ENCODE assay signal across 27 mouse cellular contexts in the genomic region with DNA sequence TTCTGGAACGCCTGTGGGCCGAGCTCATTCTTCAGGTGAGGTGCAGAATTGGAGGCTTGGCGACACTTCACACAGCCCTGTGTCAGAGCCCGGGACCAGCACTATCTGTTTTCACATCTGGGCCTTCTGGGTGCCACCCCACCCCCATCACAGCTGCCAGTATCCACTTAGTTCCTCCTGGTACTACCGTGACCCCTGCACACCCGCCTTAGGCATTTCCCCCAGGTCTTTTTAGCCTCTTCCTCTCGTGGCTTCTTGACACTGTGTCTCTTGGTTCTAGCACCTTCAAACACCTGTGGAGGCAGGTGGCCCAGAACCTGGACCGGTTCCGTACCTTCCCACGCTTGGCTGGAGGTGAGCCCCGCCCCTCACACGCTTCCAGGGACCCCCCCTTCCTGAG. TPM values are rescaled to one million over a fixed set of nuclear protein-coding genes. Genes with fewer than 3 reads are reported as not detected.
DNase-seq lines count a peak whose midpoint lies in the region; ATAC-seq and TF ChIP-seq lines count a peak whose summit lies in the region.
"Had no signal": no experiment of that assay in that cellular context is flagged by ENCODE, and none has a peak within 500 bp of the region (broad histone marks: within the 10 kb centered on the region; RNA-seq: fewer than 3 reads in every experiment).

No protein-coding gene starts in this region.

- peaks cover 19% of the 10 kb centered on the region for H3K36me3 ChIP-seq in kidney, embryonic 16.5 days (ENCODE audit: insufficient read depth, low read length)
- peaks cover 31 to 49% of the 10 kb centered on the region in 2 experiments for H3K36me3 ChIP-seq in CH12.LX (replicated peaks in 1 of 2; ENCODE audit: control insufficient read depth in 1 of 2, insufficient read depth in 1 of 2, low read length in 1 of 2)
- peaks cover 47% of the 10 kb centered on the region for H3K36me3 ChIP-seq in liver, embryonic 12.5 days
- H3K36me3 ChIP-seq: lung, embryonic 15.5 days had no signal

- H3K27me3 ChIP-seq in kidney, embryonic 16.5 days (ENCODE audit: insufficient read depth, low read length), result peaks cover 24% of the 10 kb centered on the region
- no peaks in the 10 kb centered on the region for H3K27me3 ChIP-seq in CH12.LX (replicated peaks)
- peaks cover 43% of the 10 kb centered on the region for H3K27me3 ChIP-seq in liver, embryonic 12.5 days (replicated peaks)

- no peak for TF ChIP-seq RAD21 in CH12.LX (IDR thresholded peaks at IDR 0.05; ENCODE audit: low read depth, low read length)

- H3K9me3 ChIP-seq in kidney, embryonic 16.5 days (ENCODE audit: low read length), result no peaks in the 10 kb centered on the region
- no peaks in the 10 kb centered on the region for H3K9me3 ChIP-seq in CH12.LX (replicated peaks; ENCODE audit: low read length)
- H3K9me3 ChIP-seq in liver, embryonic 12.5 days (replicated peaks), result no peaks in the 10 kb centered on the region
- H3K9me3 ChIP-seq: embryonic facial prominence, embryonic 10.5 days; forebrain, embryonic 15.5 days; hindbrain, embryonic 15.5 days; lung, embryonic 15.5 days had no signal

- H3K27ac ChIP-seq in kidney, embryonic 16.5 days (ENCODE audit: low read length), result peak overlapping the region; percentile 58; the same call in 1 of the 2 replicates
- H3K27ac ChIP-seq in CH12.LX (ENCODE audit: insufficient read depth, low read depth), result peak overlapping the region; percentile 10
- H3K27ac ChIP-seq in liver, embryonic 12.5 days, result no peak overlapping the region
- H3K27ac ChIP-seq: embryonic facial prominence, embryonic 10.5 days; forebrain, embryonic 15.5 days; hindbrain, embryonic 15.5 days; lung, embryonic 15.5 days; macrophage had no signal

- H3K4me2 ChIP-seq in kidney, embryonic 16.5 days (replicated peaks; ENCODE audit: low read depth, low read length), result no peak overlapping the region
- peak overlapping the region; percentile 26 for H3K4me2 ChIP-seq in CH12.LX (ENCODE audit: insufficient read depth, low read depth, poor library complexity, severe bottlenecking)
- H3K4me2 ChIP-seq in liver, embryonic 12.5 days, result no peak overlapping the region
- H3K4me2 ChIP-seq: forebrain, embryonic 15.5 days; hindbrain, embryonic 15.5 days; liver, embryonic 11.5 days; lung, embryonic 15.5 days had no signal

- H3K9ac ChIP-seq in kidney, embryonic 16.5 days (replicated peaks; ENCODE audit: low read length), result no peak overlapping the region
- no peak overlapping the region for H3K9ac ChIP-seq in CH12.LX (ENCODE audit: insufficient read depth, low read depth)
- H3K9ac ChIP-seq in liver, embryonic 12.5 days, result no peak overlapping the region
- H3K9ac ChIP-seq: forebrain, embryonic 15.5 days; hindbrain, embryonic 15.5 days; lung, embryonic 15.5 days had no signal

- dilution Hi-C loops in CH12.LX (cut with MboI; ENCODE audit: extremely low pct_ligation_motif_present, extremely low pct_unique_long_range_greater_than_20kb, low sequenced_read_pairs), result no loop called here

- TF ChIP-seq POLR2A in CH12.LX (IDR thresholded peaks at IDR 0.05; ENCODE audit: low read depth, low read length), result no peak

- no peaks in the 10 kb centered on the region for H3K79me2 ChIP-seq in CH12.LX (replicated peaks; ENCODE audit: control insufficient read depth, extremely low read depth, insufficient read depth, poor library complexity, severe bottlenecking)

- TF ChIP-seq CTCF in CH12.LX (conservative IDR thresholded peaks at IDR 0.05 in 1 of 2, IDR thresholded peaks at IDR 0.05 in 1 of 2; ENCODE audit: low read depth in 2 of 2, low read length in 2 of 2), result no peak

- WGBS in kidney, embryonic 16.5 days, result 30% methylated on average over 12 of the region's 12 CpGs
- 50% methylated on average over 12 of the region's 12 CpGs for WGBS in liver, embryonic 12.5 days (ENCODE audit: insufficient replicate concordance)

- no peak overlapping the region for H3K4me3 ChIP-seq in kidney, embryonic 16.5 days (ENCODE audit: low read length)
- no peak overlapping the region for H3K4me3 ChIP-seq in CH12.LX (replicated peaks in 1 of 3; ENCODE audit: low read depth in 2 of 3, low read length in 2 of 3, poor library complexity in 1 of 3)
- no peak overlapping the region for H3K4me3 ChIP-seq in liver, embryonic 12.5 days
- H3K4me3 ChIP-seq: embryonic facial prominence, embryonic 10.5 days; forebrain, embryonic 15.5 days; hindbrain, embryonic 15.5 days; lung, embryonic 15.5 days had no signal

- in situ Hi-C loops in CH12.LX (cut with MboI; ENCODE audit: low pct_ligation_motif_present, low pct_unique_long_range_greater_than_20kb, low sequenced_read_pairs), result no loop called here

- H3K4me1 ChIP-seq in kidney, embryonic 16.5 days (ENCODE audit: insufficient read depth, low read length), result peaks cover 47% of the 10 kb centered on the region
- peaks cover 20 to 27% of the 10 kb centered on the region in 2 experiments for H3K4me1 ChIP-seq in CH12.LX (ENCODE audit: control insufficient read depth in 1 of 2, insufficient read depth in 2 of 2)
- peaks cover 34% of the 10 kb centered on the region for H3K4me1 ChIP-seq in liver, embryonic 12.5 days

- TF ChIP-seq EP300 in CH12.LX (IDR thresholded peaks at IDR 0.05; ENCODE audit: low read length), result no peak; the same call in none of the 2 replicates

- no peak for DNase-seq in kidney, adult 9 months
- DNase-seq in CH12.LX (ENCODE audit: extremely low read depth), result peak; percentile 58
- no peak for DNase-seq in urinary bladder, postnatal 25 days (ENCODE audit: low spot score)
- DNase-seq: adrenal gland, postnatal 10 days; cerebellum, adult 11 months; cerebellum, postnatal 36 days; heart, adult 18-20 months; right cerebral cortex, adult 18-20 months; spleen, adult 18-20 months had no signal

- no peak; the same call in 1 of the 2 replicates for ATAC-seq in kidney, embryonic 16.5 days (ENCODE audit: low FRiP score, low TSS enrichment)
- peak; percentile 37; the same call in 1 of the 2 replicates for ATAC-seq in common myeloid progenitor, adult 5-6 weeks (replicated peaks; ENCODE audit: low read depth, poor library complexity, severe bottlenecking)
- peak; percentile 22 for ATAC-seq in megakaryocyte, adult 5-6 weeks (ENCODE audit: poor library complexity, severe bottlenecking)
- no peak for ATAC-seq in liver, embryonic 12.5 days
- ATAC-seq: CD4-positive, CD25-positive, alpha-beta regulatory T cell, adult 4 months; forebrain, embryonic 15.5 days had no signal

TF ChIP-seq in CH12.LX, 34 proteins besides CTCF, POLR2A, EP300 and RAD21:
- TF ChIP-seq JUN (IDR thresholded peaks at IDR 0.05; ENCODE audit: insufficient read depth, low read depth, low read length) (no peak), MEF2A (IDR thresholded peaks at IDR 0.05; ENCODE audit: borderline replicate concordance, low read depth, low read length) (no peak), IRF4 (IDR thresholded peaks at IDR 0.05; ENCODE audit: low read depth, low read length) (no peak), CHD1 (IDR thresholded peaks at IDR 0.05; ENCODE audit: low read depth, low read length) (no peak), TCF12 (IDR thresholded peaks at IDR 0.05; ENCODE audit: low read depth, low read length) (peak; percentile 72), NELFE (IDR thresholded peaks at IDR 0.05; ENCODE audit: low read depth, low read length) (no peak), ZC3H11A (IDR thresholded peaks at IDR 0.05; ENCODE audit: low read depth, low read length) (no peak), JUND (conservative IDR thresholded peaks at IDR 0.05; ENCODE audit: low read depth, low read length) (no peak), USF2 (conservative IDR thresholded peaks at IDR 0.05; ENCODE audit: low read depth, low read length) (no peak), CHD2 (IDR thresholded peaks at IDR 0.05; ENCODE audit: low read length) (peak; percentile 13; the same call in 1 of the 2 replicates), BHLHE40 (IDR thresholded peaks at IDR 0.05; ENCODE audit: low read depth, low read length) (peak; percentile 40; the same call in 1 of the 2 replicates), SMC3 (IDR thresholded peaks at IDR 0.05; ENCODE audit: low read depth, low read length) (no peak)

RNA-seq across cellular contexts. Expression of a gene that starts 13.0 kb away (rescaled TPM):
- polyA plus RNA-seq in kidney, embryonic 16.5 days (2015; fragmentation: Nextera tagmentation; extraction: Ambion mirVana), result not detected in 2 replicates
- not detected in 2 replicates for total RNA-seq in CH12.LX (2012; rRNA removed)
- not detected in 2 replicates for total RNA-seq in CH12.LX (2014; rRNA removed)
- polyA plus RNA-seq in CH12.LX (2012; ENCODE audit: insufficient read length, low read depth), result not detected in 2 replicates
- total RNA-seq in common myeloid progenitor, adult 5-6 weeks (2017), result not detected in 2 replicates
- total RNA-seq in megakaryocyte, adult 5-6 weeks (2015), result not detected in 2 replicates
- not detected in 2 replicates for total RNA-seq in megakaryocyte, adult 5-6 weeks (2017)
- not detected in 2 replicates for polyA plus RNA-seq in liver, embryonic 12.5 days (2016; fragmentation: Nextera tagmentation; extraction: Ambion mirVana)
- total RNA-seq: adrenal gland, postnatal 10 days; gastrocnemius, adult 18-20 months; heart, adult 18-20 months; layer of hippocampus, postnatal 25 days; left cerebral cortex, postnatal 14 days had no signal
- polyA plus RNA-seq: CD4-positive, CD25-positive, alpha-beta regulatory T cell, adult 4 months; embryonic facial prominence, embryonic 10.5 days; forebrain, embryonic 15.5 days; heart, embryonic 14.5 days; hindbrain, embryonic 15.5 days; large intestine, adult 2 months; liver, embryonic 11.5 days; lung, embryonic 15.5 days; macrophage; stomach, embryonic 16.5 days had no signal

RNA-seq across cellular contexts. Expression of a gene that starts 17.7 kb away (rescaled TPM):
- 133 and 149 TPM in 2 replicates for polyA plus RNA-seq in kidney, embryonic 16.5 days (2015; fragmentation: Nextera tagmentation; extraction: Ambion mirVana)
- total RNA-seq in CH12.LX (2012; rRNA removed) (14.3 and 18.0 TPM in 2 replicates), CH12.LX (2014; rRNA removed) (5.5 and 6.5 TPM in 2 replicates)
- polyA plus RNA-seq in CH12.LX (2012; ENCODE audit: insufficient read length, low read depth), result 6.1 and 6.5 TPM in 2 replicates
- 9.1 and 11.2 TPM in 2 replicates for total RNA-seq in common myeloid progenitor, adult 5-6 weeks (2017)
- total RNA-seq in megakaryocyte, adult 5-6 weeks (2015), result 4.9 and 5.7 TPM in 2 replicates
- total RNA-seq in megakaryocyte, adult 5-6 weeks (2017), result 5.8 and 8.9 TPM in 2 replicates
- polyA plus RNA-seq in liver, embryonic 12.5 days (2016; fragmentation: Nextera tagmentation; extraction: Ambion mirVana), result 49.4 and 52.0 TPM in 2 replicates

RNA-seq across cellular contexts. Expression of a gene that starts 37.3 kb away (rescaled TPM):
- polyA plus RNA-seq in kidney, embryonic 16.5 days (2015; fragmentation: Nextera tagmentation; extraction: Ambion mirVana), result not detected in 2 replicates
- not detected in 2 replicates for total RNA-seq in CH12.LX (2012; rRNA removed)
- total RNA-seq in CH12.LX (2014; rRNA removed), result not detected in 2 replicates
- polyA plus RNA-seq in CH12.LX (2012; ENCODE audit: insufficient read length, low read depth), result not detected in 2 replicates
- total RNA-seq in common myeloid progenitor, adult 5-6 weeks (2017), result not detected in 2 replicates
- not detected in 2 replicates for total RNA-seq in megakaryocyte, adult 5-6 weeks (2015)
- total RNA-seq in megakaryocyte, adult 5-6 weeks (2017), result not detected in 2 replicates
- polyA plus RNA-seq in liver, embryonic 12.5 days (2016; fragmentation: Nextera tagmentation; extraction: Ambion mirVana), result not detected in 2 replicates
- total RNA-seq: adrenal gland, postnatal 10 days; gastrocnemius, adult 18-20 months; heart, adult 18-20 months; layer of hippocampus, postnatal 25 days; left cerebral cortex, postnatal 14 days had no signal
- polyA plus RNA-seq: brain, embryonic 14.5 days; CD4-positive, CD25-positive, alpha-beta regulatory T cell, adult 4 months; embryonic facial prominence, embryonic 10.5 days; forebrain, embryonic 15.5 days; heart, embryonic 14.5 days; hindbrain, embryonic 15.5 days; large intestine, adult 2 months; liver, embryonic 11.5 days; lung, embryonic 15.5 days; macrophage; stomach, embryonic 16.5 days had no signal

Comparison
In these comparisons a context has a peak if more than half of its experiments do, and no peak if none do; other contexts are left out.
1. ATAC-seq: peak in common myeloid progenitor, adult 5-6 weeks (single experiment) and megakaryocyte, adult 5-6 weeks (single experiment); none in kidney, embryonic 16.5 days (single experiment) and liver, embryonic 12.5 days (single experiment).